Mouse (Mus musculus) frontal cortex, adult 2 months (tissue): Measurements from ENCODE around the gene Socs7. TPM values are rescaled to one million over a fixed set of nuclear protein-coding genes. Genes with fewer than 3 reads are reported as not detected.

ENCODE experiments used
- DNase-seq, 2 experiments: peaks; one replicate each; pipeline ENCODE4 v3.0.0; 2022; ENCODE audit warnings: low spot score in 1 of 2; ENCODE audit errors: extremely low spot score in 1 of 2
- polyA plus RNA-seq: library from polyadenylated mRNA; depleted of rRNA; stranded (reverse); fragments of >200 nt; gene quantifications from 2 replicates; pipeline ENCODE4 v1.2.3, GENCODE M21; 2012

The Socs7 gene
- polyA plus RNA-seq, 1 experiment, result 44.9 TPM

DNA sequence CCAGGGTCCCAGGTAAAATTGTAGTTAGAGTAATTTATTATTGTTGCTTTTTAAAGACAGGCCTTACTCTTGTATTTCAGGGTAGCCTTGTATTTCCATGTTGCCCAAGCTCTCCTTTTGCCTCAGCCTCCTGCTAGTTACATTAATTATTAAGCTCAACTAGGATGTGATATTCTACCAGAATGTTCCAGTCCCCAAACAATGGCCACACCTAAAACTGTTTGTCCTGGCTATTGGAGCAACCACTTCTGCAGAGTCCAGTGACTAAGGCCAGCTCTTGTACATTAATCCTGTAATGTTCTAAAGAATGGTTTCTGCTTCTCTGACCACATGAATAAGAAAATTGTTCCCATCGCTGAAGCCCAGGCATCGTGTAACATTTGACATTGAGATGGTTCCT lies 20.7 kb downstream of the Socs7 start:
- no peak for DNase-seq

DNA sequence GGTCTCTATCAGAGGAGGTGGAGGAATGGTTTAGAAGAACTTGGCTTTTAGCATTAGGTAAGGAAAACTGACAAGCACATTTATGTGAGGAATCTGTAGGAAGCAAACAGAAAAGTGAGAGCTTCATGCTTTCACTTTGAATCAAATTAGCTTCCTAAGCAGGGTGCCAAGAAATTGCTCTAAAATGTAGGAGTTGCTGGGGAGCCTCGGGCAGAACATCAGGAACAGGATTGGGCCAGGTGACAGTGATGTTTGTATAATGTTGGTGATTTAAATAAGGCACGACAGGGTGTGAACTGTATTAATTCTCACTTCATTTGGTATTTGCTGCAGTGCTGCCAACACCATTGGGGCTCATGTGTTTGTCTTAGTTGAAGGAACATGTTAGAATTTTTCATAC lies 21.4 kb downstream of the Socs7 start:
- peak in 1 of 2 experiments; percentile 74 for DNase-seq

DNA sequence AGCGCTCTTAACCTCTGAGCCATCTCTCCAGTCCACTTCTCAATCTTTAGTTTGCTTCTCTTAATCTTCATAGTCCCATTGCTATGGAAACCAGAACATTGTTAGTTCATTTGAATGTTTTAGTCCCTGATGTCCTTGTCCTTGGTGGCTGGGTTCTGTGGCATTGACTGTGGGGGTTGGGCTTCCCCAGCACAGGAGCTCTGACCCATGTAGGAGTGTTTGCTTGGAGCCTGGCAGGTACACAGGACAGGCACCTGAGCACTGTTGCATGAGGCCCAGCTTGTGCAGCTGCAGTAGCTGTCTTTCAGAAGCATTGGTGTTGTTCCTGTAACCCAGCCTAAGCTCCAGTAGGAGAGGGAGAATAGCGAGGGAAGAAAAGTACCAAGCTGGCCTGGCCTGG lies 25.5 kb downstream of the Socs7 start:
- no peak for DNase-seq

DNA sequence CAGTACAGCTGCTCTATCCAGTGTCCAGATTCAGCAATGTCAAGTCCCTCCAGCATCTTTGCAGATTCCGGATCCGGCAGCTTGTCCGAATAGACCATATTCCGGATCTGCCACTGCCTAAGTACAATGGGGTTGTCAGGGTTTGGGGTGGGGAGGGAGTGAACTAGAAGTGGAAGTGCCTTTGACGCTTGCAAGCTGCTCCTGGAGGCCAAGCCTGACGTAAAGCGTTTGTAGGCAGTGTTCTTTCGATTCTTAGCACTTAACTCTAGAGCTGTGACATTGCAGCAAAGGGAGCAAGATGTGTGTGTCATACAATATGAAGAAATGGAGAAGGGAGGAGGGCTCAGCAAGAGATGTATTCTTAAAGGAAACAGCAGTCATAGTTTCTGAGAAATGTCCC lies 26.8 kb downstream of the Socs7 start:
- DNase-seq, result no peak

DNA sequence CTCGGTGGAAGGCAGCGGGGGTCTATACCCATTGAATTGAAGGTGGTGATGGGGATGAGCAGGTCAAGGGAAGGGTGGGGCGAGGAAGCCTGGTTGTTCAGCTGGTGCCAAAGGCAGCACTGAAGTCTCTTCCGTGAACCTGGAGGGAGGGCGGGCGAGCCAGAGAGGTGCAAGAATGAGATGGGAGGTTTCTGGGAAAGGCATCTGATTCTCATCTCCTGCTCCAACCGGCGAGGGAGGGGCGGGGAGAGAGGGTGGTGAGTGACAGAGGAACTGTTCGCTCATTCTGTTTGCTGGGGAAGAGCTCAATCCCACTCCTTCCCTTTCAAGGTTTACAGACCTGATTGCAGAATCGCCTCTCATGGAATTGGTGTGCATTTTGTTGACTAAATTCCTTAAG lies 31.3 kb downstream of the Socs7 start:
- DNase-seq, result peak in 1 of 2 experiments; percentile 63

DNA sequence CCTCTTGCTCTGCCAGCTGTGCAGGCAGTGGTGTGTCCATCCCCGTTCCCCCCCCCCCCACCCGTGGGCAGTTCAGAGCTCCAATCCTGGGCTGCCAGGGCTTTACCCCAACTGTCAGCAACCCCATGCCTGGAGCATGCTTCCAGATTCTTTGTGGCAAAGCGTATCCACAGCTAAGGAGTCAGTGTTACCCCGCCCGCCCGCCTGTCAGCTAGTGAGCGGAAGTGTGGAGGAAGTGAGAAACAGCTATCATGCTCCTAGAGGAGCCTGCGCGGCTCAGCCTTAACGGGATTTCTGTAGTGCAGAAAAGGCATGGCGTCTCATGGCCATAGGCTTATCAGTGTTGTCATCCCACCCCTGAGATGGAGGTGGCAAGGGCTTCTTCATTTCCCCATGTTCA lies 31.8 kb downstream of the Socs7 start:
- peak; percentile 71 to 86 for DNase-seq

DNA sequence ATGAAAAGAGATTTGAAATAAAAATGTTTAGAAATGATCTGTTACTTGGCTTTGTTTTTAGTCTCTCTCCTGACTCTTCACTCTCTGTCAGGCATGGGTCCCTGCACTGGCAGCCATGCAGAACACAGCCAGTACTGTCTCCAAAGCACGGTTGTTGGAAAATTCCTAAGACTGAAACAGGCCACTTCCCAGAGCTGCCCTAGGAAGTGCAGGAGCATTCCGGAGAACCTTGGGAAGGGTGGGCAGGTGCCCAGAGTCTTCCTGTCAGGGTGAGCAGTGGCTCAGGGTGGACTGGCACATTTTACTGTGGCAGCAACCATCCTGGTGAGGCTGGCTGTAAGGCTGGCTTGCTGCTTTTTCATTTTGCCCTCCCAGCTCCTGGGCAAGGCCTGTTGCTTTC lies 36.2 kb downstream of the Socs7 start:
- DNase-seq, result no peak

DNA sequence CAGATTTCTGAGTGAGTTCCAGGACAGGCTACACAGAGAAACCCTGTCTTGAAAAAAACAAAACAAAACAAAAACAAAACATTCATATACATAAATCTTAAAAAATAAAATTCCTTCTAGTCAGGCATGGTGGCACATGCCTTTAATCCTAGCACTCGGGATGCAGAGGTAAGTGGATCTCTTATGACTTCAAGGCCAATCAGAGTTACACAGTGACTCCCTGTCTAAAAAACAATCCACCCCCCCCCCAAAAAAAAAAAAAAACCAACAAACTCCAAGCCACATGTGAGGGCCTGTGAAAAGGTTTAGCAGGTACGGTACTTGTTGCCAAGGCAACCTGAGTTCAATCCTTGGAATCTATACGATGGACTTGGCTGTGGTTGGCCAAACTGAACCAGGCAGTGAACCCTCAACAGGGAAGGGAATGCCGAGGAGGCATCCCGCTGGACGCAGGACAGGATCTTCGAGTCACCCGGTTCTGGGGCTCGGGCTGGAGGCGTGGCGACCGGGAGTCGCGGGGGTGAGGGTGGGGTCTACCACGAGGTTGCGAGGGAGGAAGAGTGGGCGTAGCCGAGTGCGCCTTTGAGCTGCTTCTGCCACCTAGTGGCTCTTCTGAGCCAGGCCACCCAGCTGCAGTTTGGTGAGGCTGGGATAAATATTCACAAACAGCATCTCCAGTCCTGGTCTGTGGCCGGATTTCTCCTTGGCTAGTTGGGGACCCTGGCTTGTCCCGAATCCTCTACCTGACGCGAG lies 37.8 kb downstream of the Socs7 start:
- peak; percentile 74 to 88 for DNase-seq

DNA sequence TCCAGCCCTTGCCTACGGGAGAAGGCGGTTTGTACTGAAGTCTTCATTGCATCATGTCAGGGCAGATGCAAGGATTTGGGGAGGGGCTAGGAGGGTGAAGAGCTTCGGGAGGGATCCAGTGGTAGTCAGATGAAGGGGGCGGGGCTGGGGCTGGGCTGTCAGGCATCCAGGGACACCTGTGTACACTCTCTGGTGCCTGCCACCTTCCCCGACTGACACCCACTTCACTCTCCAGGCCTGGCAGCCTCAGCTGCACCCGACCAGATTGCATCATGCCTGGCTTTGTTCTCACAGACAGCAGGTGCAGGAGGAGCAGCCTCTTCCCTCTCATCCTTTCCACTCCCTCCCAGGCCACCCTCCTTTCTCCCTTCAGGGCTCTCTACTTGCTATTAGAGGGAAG lies 38.7 kb downstream of the Socs7 start:
- DNase-seq, result peak; percentile 46 to 74

DNA sequence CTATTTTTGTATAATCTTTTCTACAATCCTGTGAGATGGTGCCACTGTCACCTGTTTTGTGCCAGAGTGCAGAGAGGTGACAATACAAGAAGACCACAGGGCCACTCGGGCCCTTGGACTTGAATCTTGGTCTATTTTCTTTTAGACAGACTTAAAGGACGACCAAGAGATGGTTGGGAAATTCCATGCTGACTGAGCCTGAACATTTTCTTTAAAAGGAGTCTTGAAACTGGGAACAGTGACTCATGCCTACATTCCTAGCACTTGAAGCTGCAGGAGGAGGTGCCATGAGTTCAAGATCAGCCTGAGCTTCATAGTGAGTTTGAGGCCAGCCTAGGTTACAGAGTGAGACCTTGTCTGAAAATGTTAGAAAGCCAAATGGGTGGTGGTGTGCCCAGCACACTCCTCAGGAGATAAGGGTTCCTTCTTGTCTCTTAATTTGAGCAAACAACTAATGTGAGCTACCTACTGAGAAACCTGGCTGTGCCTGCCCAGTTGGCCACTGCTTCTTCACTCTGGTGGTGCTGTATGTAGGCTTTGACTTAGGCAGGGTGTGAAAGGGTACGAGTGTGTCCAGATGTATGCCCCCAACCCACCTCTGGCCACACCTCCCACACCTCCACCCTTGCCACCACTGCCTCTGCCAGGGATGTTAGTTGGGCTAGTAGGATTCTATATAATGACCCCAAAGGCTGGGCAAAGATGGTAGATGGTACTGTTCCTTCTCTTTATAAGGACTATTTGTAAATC lies 39.5 kb downstream of the Socs7 start:
- peak in 1 of 2 experiments; percentile 46 for DNase-seq

DNA sequence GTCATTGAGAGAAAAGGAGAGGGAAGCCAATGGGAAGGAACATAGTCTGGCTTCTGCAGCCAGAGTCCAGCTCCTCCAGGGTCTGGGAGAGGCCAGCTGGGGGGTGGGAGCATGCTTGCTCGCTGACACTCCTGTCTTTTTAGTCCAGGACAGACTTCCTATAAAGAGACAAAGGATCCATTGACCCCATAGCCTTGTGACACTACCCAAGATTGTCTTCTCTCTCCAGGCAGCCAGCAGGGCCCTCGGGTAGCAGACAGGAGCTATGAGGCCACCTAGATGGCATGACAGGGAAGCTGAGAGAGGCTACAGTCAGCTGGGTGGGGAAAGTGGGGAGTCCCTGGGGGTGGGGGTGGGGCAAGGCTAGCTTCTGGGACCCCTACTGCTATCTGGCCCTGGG lies 40.4 kb downstream of the Socs7 start:
- no peak for DNase-seq

DNA sequence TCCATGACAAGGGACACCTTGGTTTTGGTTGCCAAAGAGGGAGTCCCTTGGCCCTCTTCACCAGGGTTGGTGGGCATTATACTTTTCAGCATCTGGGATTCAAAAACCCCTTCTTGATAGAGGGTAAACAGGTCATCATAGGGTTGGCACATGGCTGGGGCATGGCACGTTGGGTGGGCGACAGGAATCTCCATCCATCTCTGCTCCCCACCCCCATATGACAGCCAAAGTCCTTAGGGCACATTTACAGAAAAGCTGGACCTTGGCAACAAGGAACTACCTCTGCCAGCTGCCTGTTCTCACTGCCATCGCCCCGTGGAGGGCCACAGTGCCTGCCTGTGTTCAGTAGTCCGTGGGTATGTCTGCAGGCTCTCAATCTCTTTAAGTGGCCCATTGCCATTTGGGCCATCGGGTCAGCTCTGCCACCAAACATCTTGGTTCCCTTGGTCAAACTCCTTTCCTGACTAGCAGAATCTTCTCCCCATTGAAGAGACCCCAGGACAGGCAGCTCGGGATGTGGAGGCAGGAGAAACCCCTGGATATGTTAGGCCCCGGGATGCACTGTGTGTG lies 41.3 kb downstream of the Socs7 start:
- DNase-seq, result no peak

DNA sequence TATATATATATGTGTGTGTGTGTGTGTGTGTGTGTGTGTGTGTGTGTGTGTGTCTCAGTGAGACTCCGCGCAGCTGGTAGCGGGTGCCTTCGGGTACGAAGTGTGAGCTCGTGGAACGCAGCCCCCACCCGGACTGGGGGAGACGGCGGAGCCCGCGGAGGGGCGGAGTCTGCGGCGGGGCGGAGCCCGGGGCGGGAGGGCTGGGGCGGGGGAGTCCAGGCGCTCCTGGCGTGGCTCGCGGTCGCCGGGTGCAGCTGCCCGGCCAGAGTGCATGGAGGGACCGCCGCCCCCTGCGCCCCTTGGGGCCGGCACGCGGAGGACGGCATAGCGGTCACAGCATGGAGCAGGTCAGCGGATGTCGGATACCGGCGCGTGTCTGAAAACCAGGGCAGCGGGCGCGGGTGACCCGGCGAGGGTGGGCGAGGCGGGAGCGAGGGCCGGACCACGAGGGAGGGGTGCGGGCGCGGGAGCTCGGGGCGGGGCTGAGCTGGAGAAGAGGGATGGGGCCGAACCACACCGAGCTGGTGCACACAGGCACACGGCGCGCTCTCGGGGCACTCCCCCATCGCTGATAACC lies 41.9 kb downstream of the Socs7 start:
- DNase-seq, result peak in 1 of 2 experiments; percentile 66

DNA sequence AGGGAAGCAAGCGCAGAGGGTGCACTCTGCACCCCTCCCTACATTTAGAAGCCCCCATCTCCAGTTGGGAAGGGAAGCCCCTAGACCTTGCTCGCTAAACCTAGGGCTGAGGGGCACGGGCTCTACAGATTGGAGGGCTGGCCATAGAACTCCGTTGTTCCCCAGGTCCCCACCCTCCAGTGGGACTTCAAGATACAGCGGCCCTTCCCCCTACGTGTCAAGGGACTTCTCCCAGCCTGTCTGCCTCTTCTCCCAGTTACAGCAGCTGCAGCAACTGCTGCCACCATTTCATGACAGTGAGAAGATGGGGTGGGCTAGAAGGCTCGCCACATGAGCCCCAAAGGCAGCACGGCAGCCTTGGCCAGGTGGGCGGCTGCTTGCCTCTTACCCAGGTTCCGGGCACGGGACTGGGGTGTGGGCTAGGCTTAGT lies 42.4 kb downstream of the Socs7 start:
- no peak for DNase-seq

DNA sequence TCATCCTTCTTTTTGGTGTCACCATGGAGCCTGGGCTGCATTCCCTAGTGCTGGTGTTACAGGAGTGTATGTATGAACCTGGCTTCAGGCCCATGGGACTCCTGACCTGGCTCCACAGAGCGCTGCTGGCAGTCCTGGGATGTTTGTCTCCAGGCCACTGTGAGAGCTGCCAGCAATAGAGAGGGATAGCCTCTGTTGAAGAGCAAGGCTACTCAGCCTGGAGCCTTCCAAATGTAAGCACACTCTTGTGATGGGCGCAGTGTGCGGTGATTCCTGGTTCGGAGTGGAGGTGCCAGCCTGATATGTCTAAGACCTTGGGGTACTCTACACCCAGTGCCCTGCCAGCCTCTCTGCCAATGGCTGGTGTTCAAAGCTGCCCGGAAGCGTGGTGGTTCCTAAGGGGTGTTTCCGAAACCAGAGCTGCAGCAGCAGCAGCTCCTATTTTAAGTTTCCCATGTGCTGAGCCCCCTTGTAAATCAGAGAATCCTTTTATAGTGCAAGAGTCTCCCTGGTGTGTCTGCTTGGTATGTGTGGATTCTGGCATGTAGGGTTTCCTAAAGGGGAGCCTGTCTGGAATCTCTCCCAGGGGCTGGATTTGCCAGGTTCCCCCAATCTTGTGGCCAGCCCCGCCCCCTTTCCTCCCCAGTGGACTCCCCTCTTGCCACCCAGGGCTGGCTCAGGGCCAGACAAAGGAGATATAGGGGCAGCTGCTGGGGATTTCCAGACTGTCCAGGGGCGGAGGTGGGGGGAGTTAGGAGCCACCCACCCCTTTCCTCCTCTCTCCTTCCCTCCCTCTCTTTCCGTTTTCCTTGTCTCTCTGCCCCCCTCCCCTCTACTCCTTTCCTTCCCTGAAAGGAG lies 44.0 kb downstream of the Socs7 start:
- no peak for DNase-seq

DNA sequence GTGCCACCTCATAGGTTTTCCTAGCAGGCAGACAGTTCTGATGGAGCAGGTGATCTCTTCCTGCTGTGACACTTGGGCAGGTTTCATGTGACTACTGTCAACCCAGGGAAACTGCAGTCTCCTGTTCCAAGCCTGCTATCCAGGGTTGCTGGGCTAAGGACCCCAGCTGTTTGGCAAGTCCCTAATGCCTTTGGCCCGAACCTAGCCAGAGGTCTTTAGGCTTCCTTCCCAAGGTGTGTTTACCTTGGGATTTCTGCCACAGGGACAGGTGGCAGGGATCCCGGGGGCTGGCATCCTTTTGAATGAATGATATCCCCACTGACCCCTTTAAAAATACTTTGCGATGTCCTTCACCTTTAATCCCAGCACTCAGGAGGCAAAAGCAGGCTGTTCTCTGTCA lies 45.1 kb downstream of the Socs7 start:
- no peak for DNase-seq

DNA sequence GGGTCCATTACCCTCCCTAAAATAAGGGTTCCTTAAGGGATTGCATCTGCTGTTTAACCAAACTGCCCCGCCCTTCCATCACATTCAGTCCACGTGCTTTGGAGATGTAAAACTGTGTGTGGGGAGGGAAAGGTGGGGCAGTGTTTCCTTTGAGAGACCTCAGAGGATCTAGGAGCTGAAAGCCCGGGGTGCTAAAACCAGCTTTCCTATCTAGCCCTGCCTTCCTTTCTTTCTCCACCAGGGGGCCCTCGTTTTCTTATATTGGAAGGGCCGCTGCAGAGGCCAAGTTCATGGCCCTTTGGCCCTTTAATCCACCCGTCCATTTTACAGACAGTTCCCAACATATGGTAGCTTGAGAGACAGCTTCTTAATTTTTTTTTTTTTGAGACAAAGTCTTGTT lies 45.8 kb downstream of the Socs7 start:
- DNase-seq, result peak in 1 of 2 experiments; percentile 91

DNA sequence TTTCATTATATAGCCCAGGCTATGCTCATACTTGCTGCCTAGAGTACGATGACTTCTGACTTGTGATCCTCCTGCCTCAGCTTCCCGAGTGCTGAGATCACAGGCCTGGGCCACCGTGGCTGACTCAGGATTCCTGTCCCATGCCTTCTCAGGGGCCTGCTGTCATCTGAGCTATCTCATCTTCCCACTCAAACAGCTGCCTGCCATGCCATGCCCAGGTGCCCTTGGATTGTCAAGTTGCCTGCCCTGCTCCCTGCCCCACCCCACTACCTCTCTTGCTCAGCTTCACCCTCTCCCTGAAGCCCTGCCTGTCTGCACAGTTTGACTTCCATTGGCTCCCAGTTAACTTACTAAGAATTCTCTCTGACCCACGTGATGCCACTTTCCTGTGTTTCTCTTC lies 48.6 kb downstream of the Socs7 start:
- no peak for DNase-seq

DNA sequence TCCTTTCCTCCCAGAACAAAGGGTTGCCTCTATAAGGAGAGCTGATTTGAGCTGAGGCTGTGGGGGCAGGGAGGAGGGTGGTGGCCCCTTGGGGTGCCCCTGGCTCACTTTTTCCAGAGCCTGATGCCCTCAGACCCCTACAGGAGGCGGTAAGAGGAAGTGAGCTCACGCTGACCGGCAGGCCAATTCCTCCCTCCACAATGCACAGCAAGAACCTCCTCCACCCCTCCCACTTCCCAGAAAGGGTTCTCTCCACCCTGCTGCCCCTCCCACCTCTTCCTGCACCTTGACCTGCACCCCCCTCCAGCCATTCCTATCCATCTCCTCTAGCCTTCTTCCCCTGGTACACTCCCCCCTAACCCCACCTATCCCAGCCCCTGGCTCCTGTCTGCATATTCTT lies 49.8 kb downstream of the Socs7 start:
- DNase-seq, result no peak

DNA sequence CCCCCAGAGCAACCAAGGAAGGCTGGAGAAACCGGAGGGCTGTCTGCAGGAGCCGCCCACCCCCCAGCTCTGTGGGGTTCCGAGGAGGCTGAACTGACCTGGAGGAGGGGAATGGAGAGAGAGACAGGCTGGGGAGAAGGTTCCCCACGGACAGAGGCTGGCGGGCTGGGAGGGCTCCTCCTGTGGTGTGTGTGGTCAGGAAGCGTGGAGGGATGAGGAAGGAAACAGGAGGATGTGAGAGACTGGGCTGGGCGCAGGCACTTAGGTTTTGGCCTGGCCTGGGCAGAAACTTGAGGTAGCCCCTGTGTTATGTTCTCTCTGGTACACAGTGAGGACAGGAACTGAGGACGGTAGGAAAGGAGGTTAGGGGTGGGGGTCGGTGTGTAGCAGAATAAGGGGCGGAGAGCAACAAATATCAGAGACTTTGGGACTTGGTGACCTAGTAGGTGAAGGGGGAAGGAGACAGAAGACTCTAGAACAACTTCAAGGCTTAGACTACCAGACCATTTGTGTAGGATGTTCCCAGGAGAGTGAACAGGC lies 50.5 kb downstream of the Socs7 start:
- no peak for DNase-seq
